Mouse (Mus musculus) kidney, adult 2 months (tissue): ENCODE data around the gene Tnfrsf13b.

Source experiments
- CTCF ChIP-seq: fragments of 200-500 bp; conservative IDR thresholded peaks from 2 replicates; pipeline ENCODE4 v1.5.1; 2011; ENCODE audit warnings: low read depth, mild to moderate bottlenecking, control low read depth, low read length, moderate library complexity, mixed read lengths; ENCODE audit not compliant: insufficient read depth, insufficient read length
- POLR2A ChIP-seq: fragments of 200-500 bp; IDR thresholded peaks from one replicate; pipeline ENCODE4 v1.6.1; 2011; ENCODE audit warnings: low read depth, low read length, control low read depth

GRCm38 (mm10) chr11:61175778-61176177 lies 49.2 kb downstream of the Tnfrsf13b start:
- TF ChIP-seq CTCF (no peak), POLR2A (no peak)
